Mouse (Mus musculus): ENCODE results near the gene Depdc5.
A peak's percentile ranks its signal among the peaks of the same experiment; 100 is the strongest.
"Not testable (repeated sequence)": the region's sequence is repeated elsewhere in the genome, so short reads cannot be mapped to it uniquely, and the experiment has no call there.

The Depdc5 gene

DNA sequence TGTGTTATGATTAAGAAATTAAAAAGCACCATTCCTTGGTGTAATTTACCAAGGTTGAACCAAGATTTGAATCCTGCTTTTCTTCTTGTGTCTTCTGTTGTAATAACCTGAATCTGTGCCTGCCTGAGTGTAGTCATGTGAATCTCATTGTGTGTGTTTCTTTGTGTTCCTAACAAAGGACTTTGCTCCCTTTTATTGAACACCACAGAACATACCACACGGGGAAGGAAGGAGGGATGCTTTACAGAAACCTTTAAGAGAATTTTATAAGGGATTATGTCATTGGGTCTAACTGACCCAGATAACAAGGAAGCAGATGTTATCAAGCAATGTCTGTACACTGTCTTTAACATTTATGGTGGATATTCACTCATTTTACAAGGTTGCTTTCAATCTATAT is 44.0 kb downstream of the Depdc5 start:
- DNase-seq (ENCODE audit: low read depth, low spot score): no peak

DNA sequence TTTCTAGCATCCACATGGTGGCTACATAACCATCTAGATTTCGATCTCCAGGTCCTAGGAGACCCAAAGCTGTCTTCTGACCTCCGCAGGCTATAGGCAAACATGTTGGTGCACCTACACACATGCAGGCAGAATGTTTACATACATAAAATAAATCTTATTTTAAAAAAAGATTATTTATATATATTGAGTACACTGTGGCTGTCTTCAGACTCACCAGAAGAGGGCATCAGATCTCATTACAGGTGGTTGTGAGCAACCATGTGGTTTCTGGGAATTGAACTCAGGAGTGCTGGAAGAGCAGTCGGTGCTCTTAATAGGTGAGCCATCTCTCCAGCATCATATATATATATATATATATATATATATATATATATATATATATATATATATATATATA is 50.6 kb downstream of the Depdc5 start:
- peak; percentile 9 for DNase-seq (ENCODE audit: low read depth, low spot score)

DNA sequence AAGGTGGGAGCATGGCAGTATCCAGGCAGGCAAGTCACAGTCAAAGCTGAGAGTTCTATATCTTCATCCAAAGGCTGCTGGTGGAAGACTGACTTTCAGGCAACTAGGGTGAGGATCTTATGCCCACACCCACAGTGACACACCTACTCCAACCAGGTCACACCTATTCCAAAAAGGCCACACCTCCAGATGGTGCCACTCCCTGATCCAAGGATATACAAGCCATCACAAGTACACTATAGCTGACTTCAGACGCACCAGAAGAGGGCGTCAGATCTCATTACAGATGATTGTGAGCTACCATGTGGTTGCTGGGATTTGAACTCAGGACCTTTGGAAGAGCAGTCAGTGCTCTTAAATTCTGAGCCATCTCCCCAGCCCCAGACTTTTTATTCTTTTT is 55.8 kb downstream of the Depdc5 start:
- DNase-seq (ENCODE audit: low read depth, low spot score): not testable (repeated sequence)

DNA sequence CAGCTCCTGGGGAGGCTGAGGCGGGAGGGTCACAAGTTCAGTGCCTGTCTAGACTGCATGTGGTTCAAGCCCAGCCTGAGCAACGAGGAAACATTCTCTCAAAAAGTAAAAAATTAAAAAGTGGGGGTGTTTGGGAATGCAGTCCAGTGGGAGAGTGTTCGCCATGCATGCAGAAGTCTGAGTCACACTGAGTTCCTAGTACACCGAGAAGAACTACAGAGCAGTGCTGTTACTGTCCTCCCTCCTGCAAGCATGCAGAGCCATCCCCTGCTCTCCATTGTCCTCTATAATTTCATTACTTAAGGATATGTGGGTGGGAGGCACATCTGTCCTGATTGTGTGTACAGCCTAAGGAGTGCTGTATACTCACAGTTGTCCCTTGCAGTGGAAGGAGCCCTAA is 59.4 kb downstream of the Depdc5 start:
- DNase-seq (ENCODE audit: low read depth, low spot score): no peak

DNA sequence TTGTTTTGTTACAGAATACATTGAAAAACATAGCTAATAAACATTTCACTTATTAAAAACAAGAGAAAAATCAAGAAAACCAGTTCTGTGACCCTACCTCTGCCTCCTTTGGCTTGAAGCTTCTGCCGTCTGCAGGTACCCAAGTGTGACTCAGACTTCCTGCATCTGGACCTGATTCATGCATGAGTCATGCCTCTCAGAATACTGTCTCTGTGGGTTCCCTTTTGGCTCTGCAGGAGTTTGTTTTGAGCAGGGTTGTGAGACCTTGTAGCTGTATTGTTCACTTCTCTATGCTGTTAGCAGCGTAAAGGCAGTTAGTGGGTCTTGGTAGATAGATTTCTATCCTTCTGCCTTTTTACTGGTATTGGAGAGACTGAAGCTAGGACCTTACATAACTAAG is 67.3 kb downstream of the Depdc5 start:
- DNase-seq (ENCODE audit: low read depth, low spot score): peak; percentile 14

DNA sequence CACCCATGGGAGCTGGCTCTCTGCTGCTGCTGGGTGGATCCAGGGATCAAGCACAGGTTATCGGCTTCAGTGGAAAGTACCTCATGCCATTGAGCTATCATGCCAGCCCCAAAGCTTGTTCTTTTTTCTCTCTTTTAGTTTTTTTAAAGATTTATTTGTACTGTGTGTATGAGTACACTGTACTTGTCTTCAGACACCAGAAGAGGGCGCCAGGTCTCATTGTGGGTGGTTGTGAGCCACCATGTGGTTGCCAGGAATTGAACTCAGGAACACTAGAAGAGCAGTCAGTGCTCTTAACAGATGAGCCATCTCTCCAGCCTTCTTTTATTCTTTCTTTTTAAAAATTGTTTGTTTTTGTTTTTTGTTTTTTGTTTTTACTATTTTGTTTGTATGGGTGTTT is 71.2 kb downstream of the Depdc5 start:
- DNase-seq (ENCODE audit: low read depth, low spot score): peak; percentile 37

DNA sequence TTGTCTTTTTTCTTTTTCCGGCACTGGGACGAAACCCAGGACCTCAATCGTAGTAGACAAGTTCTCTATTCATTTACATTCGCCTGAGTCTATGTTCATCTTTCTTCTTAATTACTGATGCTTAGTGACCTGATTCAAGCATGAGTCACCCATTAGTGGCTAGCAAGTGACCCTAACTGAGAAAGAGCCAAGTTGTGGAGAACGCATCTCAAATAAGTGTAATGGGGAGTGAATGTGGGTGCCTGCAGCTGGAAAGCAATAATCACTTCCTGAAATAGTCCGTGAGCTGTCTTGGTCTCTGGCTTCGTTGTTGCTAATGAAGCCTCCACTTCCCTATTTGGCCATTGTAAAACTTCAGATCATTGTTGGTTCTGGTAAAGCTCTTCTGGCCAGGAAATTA is 77.1 kb downstream of the Depdc5 start:
- no peak for DNase-seq (ENCODE audit: low read depth, low spot score)

DNA sequence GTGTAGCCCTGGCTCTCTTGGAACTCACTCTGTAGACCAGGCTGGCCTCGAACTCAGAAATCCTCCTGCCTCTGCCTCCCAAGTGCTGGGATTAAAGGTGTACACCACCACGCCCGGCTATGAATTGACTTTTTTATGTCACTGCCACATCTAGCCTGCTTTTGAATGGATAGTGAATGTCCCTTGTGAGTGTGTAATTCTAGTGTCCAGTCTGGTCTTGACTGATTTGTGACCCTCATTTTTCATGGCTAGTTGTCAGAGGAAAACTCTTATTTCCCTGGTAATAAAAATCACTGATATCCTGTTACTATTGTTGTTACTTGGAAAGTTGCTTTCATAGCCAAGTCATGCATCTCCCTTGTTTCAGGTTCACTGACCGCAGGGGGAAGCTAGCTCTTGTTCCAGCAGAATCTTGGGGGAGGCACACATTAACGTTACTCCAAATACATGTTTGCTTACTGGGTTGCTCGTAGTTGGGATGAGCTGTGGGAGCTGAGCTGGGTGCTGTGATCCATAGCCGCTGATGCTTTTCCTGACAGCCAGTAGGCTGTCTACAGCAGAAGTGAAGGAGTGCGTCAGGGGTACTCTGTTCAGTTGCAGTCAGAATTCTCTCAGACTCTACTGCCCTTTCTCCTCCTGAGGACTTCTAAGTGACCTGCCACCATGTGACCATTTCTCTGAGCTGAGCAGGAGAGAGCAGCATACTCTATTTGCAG is 77.9 kb downstream of the Depdc5 start:
- DNase-seq (ENCODE audit: low read depth, low spot score): no peak

DNA sequence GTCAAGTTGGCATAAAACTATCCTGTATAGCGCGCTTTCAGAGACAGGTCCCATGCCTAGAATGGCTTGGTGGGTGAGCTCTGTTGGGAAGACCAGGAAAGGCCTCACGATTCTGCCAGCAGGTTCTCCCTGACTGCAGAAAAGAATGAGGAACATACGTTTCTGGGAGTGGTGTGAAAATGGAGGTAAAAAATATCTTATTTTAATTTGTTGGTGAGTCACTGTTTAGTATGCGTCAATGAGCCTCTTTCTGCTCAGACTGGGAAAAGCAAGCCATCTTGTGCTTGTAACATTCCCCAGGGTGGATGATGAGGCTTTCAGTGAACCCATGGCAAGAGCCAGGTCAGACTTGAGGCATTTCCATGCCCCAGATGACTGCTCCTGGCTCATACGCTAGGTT is 86.6 kb downstream of the Depdc5 start:
- DNase-seq (ENCODE audit: low read depth, low spot score): no peak

DNA sequence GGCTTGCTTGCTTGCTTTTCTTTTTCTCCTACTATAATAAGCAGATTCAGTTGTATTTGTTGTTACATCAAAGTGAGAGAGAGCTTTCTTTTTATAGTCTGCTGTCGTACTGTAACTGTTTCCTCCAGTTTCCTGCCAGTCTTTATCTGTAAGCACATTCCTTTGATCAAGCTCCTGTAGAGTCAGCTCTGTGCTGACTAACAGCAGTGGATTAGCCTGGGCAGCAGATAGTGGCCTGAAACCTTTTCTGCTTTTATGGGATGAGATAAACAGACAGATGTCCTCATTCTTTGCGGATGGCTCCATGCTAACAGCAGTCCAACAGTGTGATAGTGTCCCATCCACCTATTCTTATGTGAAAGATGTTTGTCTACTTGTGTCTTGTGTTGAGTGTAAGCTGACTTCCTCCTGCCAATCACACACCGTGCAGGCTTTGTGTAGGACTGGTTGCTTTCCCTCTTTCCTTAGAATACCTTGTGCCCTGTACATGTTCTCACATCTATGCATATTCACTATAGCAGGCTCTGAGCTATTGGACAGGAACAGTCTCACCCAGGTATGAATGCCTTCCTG is 87.3 kb downstream of the Depdc5 start:
- peak; percentile 40 for DNase-seq (ENCODE audit: low read depth, low spot score)

DNA sequence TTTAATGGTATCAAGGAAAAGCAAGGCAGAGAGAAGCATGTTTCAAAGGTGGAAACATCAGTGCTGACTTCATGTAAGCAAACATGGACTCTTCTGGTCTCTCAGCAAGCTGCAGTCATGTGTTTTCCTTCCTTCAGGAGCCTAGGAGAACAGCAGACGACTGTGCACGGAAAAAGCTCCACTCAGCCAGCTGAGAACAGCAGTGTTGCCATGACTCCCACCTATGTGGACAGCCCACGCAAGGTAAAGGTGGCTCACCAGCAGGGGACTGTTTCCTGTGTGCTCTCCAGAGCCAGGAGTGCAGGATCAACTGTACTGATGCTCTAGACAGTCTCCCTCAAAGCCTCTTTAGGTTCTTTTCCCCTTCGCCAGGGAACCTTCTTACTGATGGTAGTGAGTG is 92.2 kb downstream of the Depdc5 start:
- DNase-seq (ENCODE audit: low read depth, low spot score): no peak

DNA sequence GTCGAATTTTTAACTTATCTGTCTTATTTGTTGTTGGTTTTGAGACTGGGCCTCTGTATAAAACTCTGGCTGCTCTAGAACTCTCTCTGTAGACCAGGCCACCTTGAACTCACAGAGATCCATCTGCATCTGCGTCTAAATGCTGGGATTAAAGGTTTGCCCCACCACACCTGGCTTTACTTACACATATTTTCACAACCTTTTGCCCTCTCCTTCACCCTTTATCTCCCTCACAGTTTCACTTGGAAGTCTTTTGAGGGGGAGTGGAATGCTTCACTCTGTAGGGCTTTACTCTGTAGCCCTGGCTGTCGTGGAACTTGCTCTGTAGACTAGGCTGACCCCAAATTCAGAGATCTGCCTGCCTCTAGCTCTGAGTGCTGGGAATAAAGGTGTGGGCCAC is 98.1 kb downstream of the Depdc5 start:
- no peak for DNase-seq (ENCODE audit: low read depth, low spot score)

DNA sequence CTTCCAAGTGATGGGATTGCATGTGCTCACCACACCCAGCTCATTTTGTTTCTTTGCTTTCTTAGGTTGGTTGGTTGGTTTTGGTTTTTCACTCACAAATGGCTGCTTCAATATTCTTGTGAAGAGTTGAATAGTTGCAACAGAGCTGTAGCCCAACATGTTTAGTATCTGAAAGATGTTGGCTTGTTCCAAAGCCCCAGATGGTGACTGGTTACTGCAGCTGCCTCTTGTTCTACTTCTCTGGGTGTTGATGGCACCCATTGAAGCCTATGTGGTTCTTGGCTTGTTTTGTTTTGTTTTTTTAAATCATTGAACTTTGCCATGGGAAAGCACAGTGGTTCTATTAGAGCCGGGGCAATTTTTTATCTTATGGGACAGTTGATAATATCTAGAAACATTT is 99.1 kb downstream of the Depdc5 start:
- no peak for DNase-seq (ENCODE audit: low read depth, low spot score)

DNA sequence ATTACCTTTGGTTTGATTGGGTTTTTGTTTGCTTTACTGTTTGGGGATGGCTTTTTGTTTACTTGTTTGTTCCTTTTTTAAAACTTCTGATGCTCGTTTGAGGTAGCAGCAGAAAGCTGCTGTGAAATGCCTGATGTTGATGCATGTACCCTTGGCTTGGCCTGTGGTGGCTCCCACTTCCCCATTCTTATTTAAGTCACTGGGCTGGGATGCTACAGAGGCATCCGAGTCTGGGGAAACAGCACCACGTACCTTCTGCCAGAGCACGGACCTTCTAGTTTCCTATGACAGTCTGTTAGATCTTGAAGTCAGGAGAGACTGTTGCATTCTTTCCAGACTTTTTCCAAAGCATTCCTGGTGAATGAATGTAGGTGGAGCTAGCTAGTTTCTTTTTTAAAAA is 113.0 kb downstream of the Depdc5 start:
- DNase-seq (ENCODE audit: low read depth, low spot score): no peak

DNA sequence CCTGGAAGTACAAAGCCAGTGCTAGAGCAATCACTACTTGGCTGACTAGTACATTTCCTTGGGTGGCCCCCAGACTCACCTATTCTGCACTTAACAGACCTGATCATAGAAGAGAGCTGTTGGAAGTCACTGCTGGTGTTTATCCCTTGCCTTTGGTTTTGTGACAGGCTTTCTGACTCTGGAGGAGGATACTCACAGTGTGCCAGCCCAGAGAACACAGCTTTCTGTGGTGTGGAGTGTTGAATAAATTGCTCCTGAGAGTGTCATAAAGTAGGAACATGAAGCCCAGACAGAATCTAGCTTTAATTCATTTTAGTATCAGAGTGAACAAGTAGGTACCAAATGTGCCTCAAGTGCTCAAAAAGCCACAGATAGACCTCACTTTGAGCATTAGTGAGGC is 113.7 kb downstream of the Depdc5 start:
- DNase-seq (ENCODE audit: low read depth, low spot score): no peak

DNA sequence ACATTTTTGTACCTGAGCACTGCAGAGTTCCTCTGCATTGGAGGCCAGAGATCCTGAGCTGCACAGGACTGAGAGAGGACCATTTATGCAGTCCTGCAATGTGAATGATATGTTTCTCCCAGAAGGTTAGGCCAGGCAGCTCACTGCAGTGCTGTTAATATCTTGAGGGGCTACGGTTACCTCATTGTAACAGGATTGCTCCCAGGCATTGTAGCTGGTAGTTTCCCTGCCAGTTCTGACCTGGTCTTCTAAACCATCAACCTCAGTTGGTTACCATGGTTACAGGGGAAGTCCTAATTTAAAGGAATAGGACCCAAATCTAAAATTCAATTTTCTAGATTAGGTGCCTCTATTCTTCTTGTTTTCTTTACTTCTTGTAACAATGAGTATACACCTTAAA is 121.9 kb downstream of the Depdc5 start:
- DNase-seq (ENCODE audit: low read depth, low spot score): no peak

DNA sequence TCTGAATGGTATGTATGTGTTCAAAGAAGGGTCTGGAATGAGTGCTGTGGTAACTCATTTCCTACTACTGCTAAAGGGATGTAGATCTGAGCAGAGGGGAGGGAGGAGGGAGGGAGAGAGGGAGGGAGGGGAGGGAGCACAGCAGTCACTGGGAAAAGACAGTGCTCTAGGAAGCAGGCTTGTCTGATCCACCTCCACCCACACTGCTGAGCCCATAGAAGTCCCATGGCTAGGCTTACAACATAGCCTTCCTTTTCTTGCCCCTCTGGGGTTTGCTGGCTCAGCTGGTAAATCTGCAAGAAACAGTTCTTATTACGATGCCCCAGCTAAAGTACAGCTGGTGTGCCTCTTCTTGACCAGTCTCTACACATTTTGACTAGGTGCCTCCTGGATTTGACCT is 124.4 kb downstream of the Depdc5 start:
- DNase-seq (ENCODE audit: low read depth, low spot score): no peak

DNA sequence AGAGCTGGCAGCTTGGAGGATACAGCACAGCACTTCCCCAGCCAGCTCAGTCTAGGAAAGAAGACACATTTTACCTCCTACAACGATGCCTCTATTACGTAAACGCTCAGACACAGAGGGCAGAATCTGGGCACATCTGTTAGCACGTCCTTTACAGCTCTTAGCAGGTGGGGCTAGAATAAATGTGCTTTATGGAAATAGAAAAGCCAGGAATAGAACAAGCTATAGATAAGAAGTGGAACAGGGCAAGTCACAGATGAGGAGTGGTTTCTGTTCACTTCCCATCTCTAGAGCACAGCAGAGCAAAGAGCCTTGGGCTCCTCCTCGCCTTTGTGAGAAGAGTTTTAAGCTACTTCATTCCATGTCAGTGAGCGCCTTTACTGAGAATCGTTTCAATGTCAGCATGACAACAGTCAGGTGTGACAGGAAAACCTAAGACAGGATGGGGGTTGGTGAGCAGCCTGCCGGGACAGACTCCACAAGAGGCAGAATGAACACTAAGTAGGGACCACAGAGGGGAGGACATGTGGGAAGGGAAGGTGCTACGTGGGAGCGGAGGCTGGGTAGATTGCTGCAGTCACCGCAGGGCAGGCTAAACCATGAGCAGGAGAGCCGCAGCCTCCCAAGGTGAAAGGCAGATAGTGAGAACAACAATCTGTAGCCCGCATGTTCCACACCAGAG is 126.6 kb downstream of the Depdc5 start:
- DNase-seq (ENCODE audit: low read depth, low spot score): no peak

DNA sequence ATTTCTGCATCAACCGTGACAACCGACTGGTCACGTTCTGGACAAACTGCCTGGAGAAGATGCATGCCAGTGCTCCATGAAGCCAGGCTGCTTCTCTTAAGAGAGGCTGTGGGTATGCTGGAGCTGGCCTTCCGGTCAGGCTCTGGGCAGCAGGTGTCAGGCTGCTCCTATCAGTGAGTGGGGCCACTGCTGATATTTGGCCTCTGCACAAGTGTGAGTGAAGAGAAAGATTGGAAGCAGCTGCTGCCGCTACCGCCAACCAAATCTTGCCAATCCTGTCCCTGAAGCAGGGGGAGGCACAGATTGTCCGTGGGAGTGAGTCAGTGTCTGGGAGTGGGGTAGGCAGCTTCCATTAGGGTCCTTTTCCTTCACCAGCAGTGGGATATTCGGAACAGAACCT is 127.7 kb downstream of the Depdc5 start:
- DNase-seq (ENCODE audit: low read depth, low spot score): no peak

DNA sequence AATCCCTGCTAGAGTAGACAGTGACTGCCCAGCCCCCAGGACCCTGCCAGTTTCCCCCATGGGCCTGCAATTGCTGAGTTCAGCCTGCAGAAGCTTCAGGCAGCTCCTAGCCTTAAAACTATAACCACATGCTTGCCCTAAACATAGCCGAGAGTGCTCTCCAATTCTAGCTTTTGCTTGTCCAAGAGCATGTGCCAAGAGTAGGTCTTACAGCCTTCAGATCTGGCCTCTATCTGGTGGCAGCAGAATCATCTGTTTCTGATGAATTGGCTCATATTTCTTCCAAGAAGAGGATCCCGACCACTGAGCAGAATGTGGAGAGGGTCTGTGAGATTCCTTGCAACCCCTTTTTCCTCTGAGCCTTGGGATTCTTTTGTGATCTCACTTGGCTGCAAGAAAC is 131.0 kb downstream of the Depdc5 start:
- DNase-seq (ENCODE audit: low read depth, low spot score): no peak

DNA sequence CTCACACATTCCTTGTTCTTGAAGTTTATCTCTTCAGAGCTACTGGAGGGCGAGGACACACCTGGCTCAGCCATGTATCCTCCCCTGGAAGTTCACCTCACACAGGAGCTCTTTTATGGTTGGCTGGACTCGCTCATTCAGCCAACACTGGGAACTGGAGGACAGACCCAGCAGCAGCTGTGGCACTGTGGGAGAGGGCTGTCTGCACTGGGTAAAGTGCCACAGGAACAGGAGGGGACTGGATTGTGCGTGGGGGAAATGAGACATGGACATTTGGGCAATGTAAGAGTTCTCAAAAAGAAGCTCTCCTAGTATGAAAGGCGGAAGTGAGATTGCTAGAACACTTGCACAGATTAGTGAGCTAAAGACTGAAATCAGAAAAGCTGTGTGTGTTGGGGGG is 132.3 kb downstream of the Depdc5 start:
- no peak for DNase-seq (ENCODE audit: low read depth, low spot score)

DNA sequence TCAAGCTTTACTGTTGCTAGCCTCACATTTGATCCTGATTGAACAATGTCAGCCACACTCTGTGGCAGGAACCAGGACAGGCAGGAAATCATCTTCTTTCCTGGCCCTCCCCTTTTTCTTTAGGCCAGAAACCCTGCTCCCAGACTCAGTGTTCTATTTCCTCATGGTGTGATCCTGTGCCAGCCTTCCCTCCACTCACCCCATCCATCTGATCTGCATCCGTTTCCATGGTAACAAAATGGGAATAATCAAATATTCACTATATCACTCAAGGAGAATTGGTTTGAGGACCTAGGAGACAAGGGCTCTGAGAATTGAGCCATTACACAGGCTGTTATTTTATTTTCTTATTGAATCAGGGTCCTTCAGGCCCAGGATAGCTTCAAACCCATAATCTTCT is 133.1 kb downstream of the Depdc5 start:
- no peak for DNase-seq (ENCODE audit: low read depth, low spot score)

DNA sequence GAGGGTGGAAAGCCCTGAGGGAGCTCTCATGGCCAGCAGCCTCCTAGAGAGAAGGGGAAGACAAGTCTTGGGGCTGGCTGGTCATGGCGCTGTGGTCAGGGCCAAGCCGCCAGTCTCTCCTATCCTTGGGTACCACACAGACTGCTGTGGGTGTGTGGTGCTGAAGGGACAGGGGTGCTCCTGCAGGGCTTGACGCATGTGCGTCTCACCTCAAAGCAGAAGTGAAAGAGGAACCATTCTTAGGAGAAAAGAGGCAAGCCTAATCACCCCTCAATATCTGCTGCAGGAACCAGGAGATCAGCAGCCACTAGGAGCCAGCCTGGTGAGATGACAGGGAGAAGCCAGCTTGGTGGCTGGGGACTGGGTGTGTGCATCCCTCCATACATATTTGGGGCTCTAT is 134.2 kb downstream of the Depdc5 start:
- no peak for DNase-seq (ENCODE audit: low read depth, low spot score)
